10 mouse cellular contexts compared by ENCODE assay signal in genomic region chr12:105727964-105728363, GRCm38 (mm10). TPM values are rescaled to one million over a fixed set of nuclear protein-coding genes. Genes with fewer than 3 reads are reported as not detected.
DNase-seq lines count a peak whose midpoint lies in the region; ATAC-seq and TF ChIP-seq lines count a peak whose summit lies in the region.
"Had no signal": no experiment of that assay in that cellular context is flagged by ENCODE, and none has a peak within 500 bp of the region (broad histone marks: within the 10 kb centered on the region; RNA-seq: fewer than 3 reads in every experiment).

No protein-coding gene starts in this region.

- H3K4me2 ChIP-seq in kidney, postnatal 0 days (ENCODE audit: low read length), result no peak overlapping the region
- H3K4me2 ChIP-seq: stomach, embryonic 15.5 days had no signal

- ATAC-seq in kidney, postnatal 0 days (replicated peaks; ENCODE audit: low FRiP score, low read depth), result no peak

- H3K27me3 ChIP-seq in kidney, postnatal 0 days (ENCODE audit: insufficient read depth, low read length), result no peaks in the 10 kb centered on the region
- H3K27me3 ChIP-seq: liver, embryonic 15.5 days; stomach, embryonic 15.5 days had no signal

- peak; percentile 79 for TF ChIP-seq CTCF in kidney, postnatal 0 days (IDR thresholded peaks at IDR 0.05; ENCODE audit: low read depth)

- H3K4me3 ChIP-seq in kidney, postnatal 0 days (replicated peaks; ENCODE audit: low read depth, low read length), result no peak overlapping the region
- H3K4me3 ChIP-seq: liver, embryonic 15.5 days; stomach, embryonic 15.5 days had no signal

- no peaks in the 10 kb centered on the region for H3K4me1 ChIP-seq in kidney, postnatal 0 days (replicated peaks; ENCODE audit: insufficient read depth, low read length)
- H3K4me1 ChIP-seq: stomach, embryonic 15.5 days had no signal

- H3K9me3 ChIP-seq in kidney, postnatal 0 days (replicated peaks; ENCODE audit: low read length), result no peaks in the 10 kb centered on the region
- H3K9me3 ChIP-seq: liver, embryonic 15.5 days; stomach, embryonic 15.5 days had no signal

- H3K27ac ChIP-seq in kidney, postnatal 0 days, result no peak overlapping the region
- H3K27ac ChIP-seq: liver, embryonic 15.5 days; stomach, embryonic 15.5 days had no signal

- WGBS in kidney, postnatal 0 days, result 30% methylated on average over 8 of the region's 8 CpGs

- no peak overlapping the region for H3K9ac ChIP-seq in kidney, postnatal 0 days (ENCODE audit: low read depth, low read length)
- H3K9ac ChIP-seq: liver, embryonic 15.5 days; stomach, embryonic 15.5 days had no signal

- DNase-seq in adrenal gland, postnatal 10 days, result peak; percentile 50
- DNase-seq in adrenal gland, adult 8-10 months, result no peak
- peak; percentile 21 to 60 for DNase-seq in left cerebral cortex, adult 18-20 months (ENCODE audit: low spot score in 2 of 2)
- DNase-seq in left cerebral cortex, adult 11 months (ENCODE audit: low spot score), result no peak
- DNase-seq in brain, adult 2 months (ENCODE audit: low read depth, low spot score), result peak; percentile 58
- peak; percentile 60 for DNase-seq in kidney, postnatal 0 days (ENCODE audit: low spot score)
- DNase-seq in retina, adult 2 months (ENCODE audit: low read depth, low spot score), result peak; percentile 9
- no peak for DNase-seq in heart, adult 8-10 months (ENCODE audit: low spot score)

- H3K36me3 ChIP-seq in kidney, postnatal 0 days (ENCODE audit: insufficient read depth, low read length), result no peaks in the 10 kb centered on the region
- H3K36me3 ChIP-seq: liver, embryonic 15.5 days; stomach, embryonic 15.5 days had no signal

RNA-seq across cellular contexts. Expression of gene Ak7, which starts 22.2 kb away (rescaled TPM):
- under 1 TPM; 0.12 to 0.18 TPM for total RNA-seq in adrenal gland, postnatal 10 days (2021)
- total RNA-seq in adrenal gland, adult 8-10 months (2022), result 1 to 10 TPM in 1 of 4 experiments, under 1 TPM in 3; 0.12 to 1.1 (median 0.60) TPM
- 1 to 10 TPM in 1 of 2 experiments, not detected in 1; 1.2 TPM for total RNA-seq in left cerebral cortex, adult 18-20 months (2021)
- 3.7 and 4.1 TPM in 2 replicates for polyA plus RNA-seq in kidney, postnatal 0 days (2015; fragmentation: Nextera tagmentation; extraction: Ambion mirVana)
- total RNA-seq in heart, adult 8-10 months (2022), result not detected

RNA-seq across cellular contexts. Expression of gene Atg2b, which starts 43.0 kb away (rescaled TPM):
- total RNA-seq in adrenal gland, postnatal 10 days (2021), result 10 to 100 TPM; 24.2 to 28.3 TPM
- total RNA-seq in adrenal gland, adult 8-10 months (2022), result 10 to 100 TPM; 27.4 to 40.7 (median 31.9) TPM
- 10 to 100 TPM; 50.0 to 51.2 TPM for total RNA-seq in left cerebral cortex, adult 18-20 months (2021)
- polyA plus RNA-seq in kidney, postnatal 0 days (2015; fragmentation: Nextera tagmentation; extraction: Ambion mirVana), result 8.4 and 8.8 TPM in 2 replicates
- total RNA-seq in heart, adult 8-10 months (2022), result 10 to 100 TPM; 17.2 to 21.6 (median 18.5) TPM

RNA-seq across cellular contexts. Expression of gene Gskip, which starts 43.3 kb away (rescaled TPM):
- 10 to 100 TPM; 17.2 to 17.9 TPM for total RNA-seq in adrenal gland, postnatal 10 days (2021)
- 10 to 100 TPM; 20.3 to 25.9 (median 23.5) TPM for total RNA-seq in adrenal gland, adult 8-10 months (2022)
- total RNA-seq in left cerebral cortex, adult 18-20 months (2021), result 10 to 100 TPM; 29.2 to 31.8 TPM
- polyA plus RNA-seq in kidney, postnatal 0 days (2015; fragmentation: Nextera tagmentation; extraction: Ambion mirVana), result 27.3 and 28.5 TPM in 2 replicates
- total RNA-seq in heart, adult 8-10 months (2022), result 1 to 10 TPM; 6.5 to 9.8 (median 7.4) TPM

RNA-seq across cellular contexts. Expression of gene Papola, which starts 56.5 kb away (rescaled TPM):
- total RNA-seq in adrenal gland, postnatal 10 days (2021), result 100 to 1,000 TPM; 165 to 177 TPM
- total RNA-seq in adrenal gland, adult 8-10 months (2022), result 100 to 1,000 TPM; 186 to 233 (median 219) TPM
- 100 to 1,000 TPM; 146 to 157 TPM for total RNA-seq in left cerebral cortex, adult 18-20 months (2021)
- 189 TPM in 2 replicates for polyA plus RNA-seq in kidney, postnatal 0 days (2015; fragmentation: Nextera tagmentation; extraction: Ambion mirVana)
- total RNA-seq in heart, adult 8-10 months (2022), result 100 to 1,000 TPM; 106 to 123 (median 114) TPM

Comparison
In these comparisons a context has a peak if more than half of its experiments do, and no peak if none do; other contexts are left out.
1. DNase-seq: peak in adrenal gland, postnatal 10 days (single experiment), left cerebral cortex, adult 18-20 months (2 of 2), brain, adult 2 months (single experiment), kidney, postnatal 0 days (single experiment) and retina, adult 2 months (single experiment); none in adrenal gland, adult 8-10 months (single experiment), left cerebral cortex, adult 11 months (single experiment) and heart, adult 8-10 months (single experiment).